Mouse (Mus musculus) liver, embryonic 11.5 days (tissue): Measurements from ENCODE around the gene Zfp382. TPM values are rescaled to one million over a fixed set of nuclear protein-coding genes. Genes with fewer than 3 reads are reported as not detected.
A peak's percentile ranks its signal among the peaks of the same experiment; 100 is the strongest.

Source experiments
- ATAC-seq: fragments of 200-750 bp; cut with Nextera tagmentation; replicated peaks from 2 replicates; pipeline ENCODE4 v1.8.0; 2017; ENCODE audit warnings: moderate number of reproducible peaks, mild to moderate bottlenecking, moderate TSS enrichment, moderate library complexity; ENCODE audit not compliant: low FRiP score
- DNase-seq: peaks from one replicate; pipeline ENCODE4 v3.0.0-alpha.2; 2017; ENCODE audit warnings: low spot score
- H3K27ac ChIP-seq: fragments of 300-500 bp; sonication (generic); 2 replicates; pipeline ENCODE4 v1.5.1; 2014; ENCODE audit warnings: mild to moderate bottlenecking, low read depth, low read length, control low read depth
- H3K27me3 ChIP-seq: fragments of 300-500 bp; sonication (generic); replicated peaks from 2 replicates; pipeline ENCODE4 v1.6.1; 2014; ENCODE audit warnings: low read length, mixed read lengths; ENCODE audit not compliant: control insufficient read depth, insufficient read depth
- H3K36me3 ChIP-seq: fragments of 300-500 bp; sonication (generic); 2 replicates; pipeline ENCODE4 v1.6.1; 2014; ENCODE audit warnings: mild to moderate bottlenecking, low read length, moderate library complexity, mixed read lengths; ENCODE audit not compliant: control insufficient read depth, insufficient read depth
- H3K4me1 ChIP-seq: fragments of 300-500 bp; sonication (generic); replicated peaks from 2 replicates; pipeline ENCODE4 v1.6.1; 2014; ENCODE audit warnings: low read length, mixed read lengths; ENCODE audit not compliant: control insufficient read depth, insufficient read depth
- H3K4me2 ChIP-seq: fragments of 300-500 bp; sonication (generic); 2 replicates; pipeline ENCODE4 v1.6.1; 2014; ENCODE audit warnings: mild to moderate bottlenecking, control low read depth, moderate library complexity
- H3K4me3 ChIP-seq: fragments of 300-500 bp; sonication (generic); 2 replicates; pipeline ENCODE4 v1.5.1; 2014; ENCODE audit warnings: low read depth, low read length, control low read depth
- H3K9ac ChIP-seq: fragments of 300-500 bp; sonication (generic); 2 replicates; pipeline ENCODE4 v1.6.1; 2014; ENCODE audit warnings: low read depth, low read length, control low read depth
- H3K9me3 ChIP-seq: fragments of 300-500 bp; sonication (generic); 2 replicates; pipeline ENCODE4 v1.6.1; 2016; ENCODE audit warnings: low read length, inconsistent platforms, mixed read lengths; ENCODE audit not compliant: control insufficient read depth
- WGBS: fragments of 180-500 bp; shearing (Covaris S2); extraction: QIAGEN DNeasy Blood & Tissue Kit; methylation state at CpG from one replicate; pipeline ENCODE4 v1.1.7; 2014; 5-methylcytosine and 5-hydroxymethylcytosine counted together
- microRNA-seq: library from miRNA; unstranded; fragments of <30 nt; microRNA quantifications from one replicate; pipeline ENCODE4, GENCODE M21; 2017; ENCODE audit warnings: borderline number of aligned reads
- polyA plus RNA-seq: library from polyadenylated mRNA; unstranded; fragments of >200 nt; fragmentation: Nextera tagmentation; extraction: Ambion mirVana; gene quantifications from 2 replicates; pipeline ENCODE4 v1.2.1, GENCODE M21; 2014

The Zfp382 gene
- polyA plus RNA-seq, 1 experiment from 2014 or later, result 2.8 TPM

- H3K27ac ChIP-seq, result 0 out of 2 replicates have a peak within 1 kb of the TSS, but pooled peaks have one; percentile 13
- H3K9ac ChIP-seq, result peak within 1 kb of the TSS; percentile 26; the same call in 1 of the 2 replicates
- H3K9me3 ChIP-seq, result no peaks in the 10 kb centered on the region
Observed at GRCm38 (mm10) chr7:30183879-30184289, 62.1 kb downstream of the Zfp382 start, which contains the start of gene Cox7a1. Gene Cox7a1 (plus strand): TSS chr7:30184144.

More at GRCm38 (mm10) chr7:30183879-30184289, 62.1 kb downstream of the Zfp382 start, which contains the start of gene Cox7a1:
- ATAC-seq (peak; percentile 89), DNase-seq (peak; percentile 80)
- peaks cover 11% of the 10 kb centered on the region for H3K4me1 ChIP-seq
- under 1% methylated on average over 11 of the region's 11 CpGs for WGBS
- peak within 1 kb of the TSS; percentile 67 for H3K4me2 ChIP-seq
- peaks cover 26% of the 10 kb centered on the region for H3K36me3 ChIP-seq
- peak within 1 kb of the TSS; percentile 38 for H3K4me3 ChIP-seq
- no peaks in the 10 kb centered on the region for H3K27me3 ChIP-seq

Small RNA genes lying within 50 kb of the gene (microRNA-seq; reads per million reads assigned to microRNA genes)
- not detected for gene Gm23368

Other genes starting within 250 kb of the Zfp382 start
- 4.9 and 5.8 TPM in 2 replicates for gene Zfp27, start 215.4 kb upstream of the Zfp382 start, polyA plus RNA-seq
- gene Zfp383, start 213.7 kb upstream of the Zfp382 start, polyA plus RNA-seq, result 2.2 and 2.3 TPM in 2 replicates
- gene Zfp74, start 167.9 kb upstream of the Zfp382 start, polyA plus RNA-seq, result 6.7 and 7.0 TPM in 2 replicates
- 23.6 and 25.3 TPM in 2 replicates for gene Zfp568, start 138.0 kb upstream of the Zfp382 start, polyA plus RNA-seq
- 1.4 and 1.8 TPM in 2 replicates for gene Zfp14, start 70.6 kb upstream of the Zfp382 start, polyA plus RNA-seq
- gene Zfp82, start 49.0 kb upstream of the Zfp382 start, polyA plus RNA-seq, result 3.9 and 4.1 TPM in 2 replicates
- gene Gm26920, start 31.5 kb upstream of the Zfp382 start, polyA plus RNA-seq, result 0.32 and 0.43 TPM in 2 replicates
- 7.6 and 7.7 TPM in 2 replicates for gene Zfp566, start 31.4 kb upstream of the Zfp382 start, polyA plus RNA-seq
- 48.6 and 54.6 TPM in 2 replicates for gene Zfp260, start 27.2 kb upstream of the Zfp382 start, polyA plus RNA-seq
- 7.5 and 8.8 TPM in 2 replicates for gene Zfp146, start 47.8 kb downstream of the Zfp382 start, polyA plus RNA-seq
- gene Cox7a1, start 62.2 kb downstream of the Zfp382 start, polyA plus RNA-seq, result 4.7 and 5.1 TPM in 2 replicates
- 45.1 and 54.9 TPM in 2 replicates for gene Capns1, start 76.9 kb downstream of the Zfp382 start, polyA plus RNA-seq
- 109 and 129 TPM in 2 replicates for gene Polr2i, start 110.0 kb downstream of the Zfp382 start, polyA plus RNA-seq
- gene Tbcb, start 110.3 kb downstream of the Zfp382 start, polyA plus RNA-seq, result 124 and 126 TPM in 2 replicates
- gene Ovol3, start 113.8 kb downstream of the Zfp382 start, polyA plus RNA-seq, result not detected in 2 replicates
- not detected in 2 replicates for gene Thap8, start 158.2 kb downstream of the Zfp382 start, polyA plus RNA-seq
- gene Wdr62, start 158.5 kb downstream of the Zfp382 start, polyA plus RNA-seq, result 15.3 and 16.0 TPM in 2 replicates
- 16.3 and 17.6 TPM in 2 replicates for gene Clip3, start 169.8 kb downstream of the Zfp382 start, polyA plus RNA-seq
- 38.7 and 43.4 TPM in 2 replicates for gene Alkbh6, start 186.8 kb downstream of the Zfp382 start, polyA plus RNA-seq
- 25.6 and 28.9 TPM in 2 replicates for gene Syne4, start 192.9 kb downstream of the Zfp382 start, polyA plus RNA-seq
- not detected in 2 replicates for gene E130208F15Rik, start 199.8 kb downstream of the Zfp382 start, polyA plus RNA-seq
- 13.5 and 14.6 TPM in 2 replicates for gene Sdhaf1, start 202.0 kb downstream of the Zfp382 start, polyA plus RNA-seq
- gene Lrfn3, start 240.8 kb downstream of the Zfp382 start, polyA plus RNA-seq, result 3.5 TPM in 2 replicates